Mouse (Mus musculus) kidney, embryonic 15.5 days (tissue): ENCODE measurements at regions not wholly inside any gene's neighbourhood (a gene's known extent, or its start where the extent isn't known, plus 50 kb on each side); places are given as distances from the start of the nearest gene placed in this dataset.

Experiments used
- ATAC-seq: fragments of 200-750 bp; cut with Nextera tagmentation; replicated peaks from 2 replicates; pipeline ENCODE4 v1.8.0; 2017; ENCODE audit warnings: moderate TSS enrichment; ENCODE audit not compliant: low FRiP score
- H3K27ac ChIP-seq: fragments of 300-500 bp; sonication (generic); 2 replicates; pipeline ENCODE4 v1.5.1; 2015; ENCODE audit warnings: mild to moderate bottlenecking, inconsistent platforms
- H3K27me3 ChIP-seq: fragments of 300-500 bp; sonication (generic); 2 replicates; pipeline ENCODE4 v1.6.1; 2015; ENCODE audit warnings: inconsistent platforms
- H3K36me3 ChIP-seq: fragments of 300-500 bp; sonication (generic); 2 replicates; pipeline ENCODE4 v1.6.1; 2015; ENCODE audit warnings: inconsistent platforms
- H3K4me1 ChIP-seq: fragments of 300-500 bp; sonication (generic); 2 replicates; pipeline ENCODE4 v1.6.1; 2015; ENCODE audit warnings: inconsistent platforms
- H3K4me2 ChIP-seq: fragments of 300-500 bp; sonication (generic); 2 replicates; pipeline ENCODE4 v1.6.1; 2015; ENCODE audit warnings: moderate library complexity, mild to moderate bottlenecking, inconsistent platforms
- H3K4me3 ChIP-seq: fragments of 300-500 bp; sonication (generic); replicated peaks from 2 replicates; pipeline ENCODE4 v1.5.1; 2015; ENCODE audit warnings: mild to moderate bottlenecking, inconsistent platforms
- H3K9ac ChIP-seq: fragments of 300-500 bp; sonication (generic); 2 replicates; pipeline ENCODE4 v1.6.1; 2015; ENCODE audit warnings: mild to moderate bottlenecking, inconsistent platforms
- H3K9me3 ChIP-seq: fragments of 300-500 bp; sonication (generic); replicated peaks from 2 replicates; pipeline ENCODE4 v1.6.1; 2016; ENCODE audit warnings: inconsistent platforms
- WGBS: fragments of 180-500 bp; shearing (Covaris S2); methylation state at CpG from one replicate; pipeline ENCODE4 v1.1.7; 2015; ENCODE audit warnings: mixed read lengths; 5-methylcytosine and 5-hydroxymethylcytosine counted together

DNA sequence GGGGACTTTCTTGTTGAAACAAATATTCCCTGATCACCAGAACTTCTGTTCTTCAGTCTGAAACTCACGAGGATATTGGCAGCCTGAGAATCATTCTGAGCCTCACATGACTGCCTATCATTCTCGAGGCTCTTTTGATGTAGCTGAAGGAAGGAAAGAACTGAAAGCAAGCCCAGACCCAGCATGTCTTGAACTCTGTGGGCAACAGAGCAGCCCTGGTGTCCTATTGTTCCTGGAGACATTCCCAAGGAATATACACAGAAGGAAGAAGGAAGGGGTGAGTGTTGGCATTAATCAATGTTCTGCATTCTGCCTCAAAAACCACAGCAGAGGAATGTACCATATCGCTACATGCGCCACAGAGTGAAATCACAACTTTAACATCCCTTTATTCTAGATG, 449.4 kb upstream of the Gm10306 start:
- Histone ChIP-seq H3K36me3 (no peaks in the 10 kb centered on the region), H3K4me3 (no peak overlapping the region), H3K9ac (no peak overlapping the region), H3K27me3 (no peaks in the 10 kb centered on the region), H3K4me2 (no peak overlapping the region), H3K9me3 (no peaks in the 10 kb centered on the region), H3K4me1 (no peaks in the 10 kb centered on the region), H3K27ac (no peak overlapping the region)
- 84% methylated on average over 4 of the region's 4 CpGs for WGBS
- no peak for ATAC-seq

- H3K4me1 ChIP-seq = no peaks in the 10 kb centered on the region
Observed at GRCm38 (mm10) chr4:94116881-94117280, 439.5 kb upstream of the Gm10306 start.

GRCm38 (mm10) chr4:94124177-94124576, 432.2 kb upstream of the Gm10306 start:
- 83% methylated on average over 14 of the region's 14 CpGs for WGBS
- Histone ChIP-seq H3K4me3 (no peak overlapping the region), H3K9me3 (no peaks in the 10 kb centered on the region), H3K4me2 (no peak overlapping the region), H3K27me3 (no peaks in the 10 kb centered on the region), H3K4me1 (no peaks in the 10 kb centered on the region), H3K27ac (no peak overlapping the region), H3K9ac (no peak overlapping the region), H3K36me3 (no peaks in the 10 kb centered on the region)
- no peak for ATAC-seq

More at GRCm38 (mm10) chr4:94116881-94117280, 439.5 kb upstream of the Gm10306 start:
- no peak for ATAC-seq
- Histone ChIP-seq H3K9ac (no peak overlapping the region), H3K27me3 (no peaks in the 10 kb centered on the region), H3K27ac (no peak overlapping the region), H3K9me3 (no peaks in the 10 kb centered on the region), H3K36me3 (no peaks in the 10 kb centered on the region), H3K4me3 (no peak overlapping the region), H3K4me2 (no peak overlapping the region)
- WGBS = 85% methylated on average over 3 of the region's 3 CpGs

DNA sequence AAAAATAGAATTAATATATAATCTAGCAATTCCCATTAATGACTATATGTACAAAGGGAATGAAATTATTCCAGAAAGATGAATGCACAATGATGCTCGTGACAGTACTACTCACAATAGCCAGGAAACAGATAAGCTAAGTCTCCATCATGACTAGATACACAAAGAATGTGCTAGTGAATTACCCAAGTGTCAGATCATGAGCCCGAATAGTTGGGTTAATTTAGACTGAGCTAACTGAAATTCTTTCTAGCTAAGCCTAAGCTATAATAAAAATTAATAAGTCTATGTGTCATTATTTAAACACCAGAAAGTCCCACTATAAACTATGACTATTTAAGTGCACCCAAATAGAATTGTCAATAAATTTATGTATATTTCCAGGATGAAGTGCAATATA, 418.4 kb upstream of the Gm10306 start:
- Histone ChIP-seq H3K9me3 (no peaks in the 10 kb centered on the region), H3K4me3 (no peak overlapping the region), H3K4me1 (no peaks in the 10 kb centered on the region), H3K27me3 (no peaks in the 10 kb centered on the region), H3K4me2 (no peak overlapping the region), H3K36me3 (no peaks in the 10 kb centered on the region), H3K27ac (no peak overlapping the region), H3K9ac (no peak overlapping the region)
- WGBS = 69% methylated on average over 2 of the region's 2 CpGs
- no peak for ATAC-seq

GRCm38 (mm10) chr4:94144901-94145801, 411.2 kb upstream of the Gm10306 start:
- ATAC-seq = no peak
- no peaks in the 10 kb centered on the region for H3K36me3 ChIP-seq
- H3K9me3 ChIP-seq = no peaks in the 10 kb centered on the region
- H3K4me1 ChIP-seq = no peaks in the 10 kb centered on the region
- no peak overlapping the region for H3K4me2 ChIP-seq
- H3K4me3 ChIP-seq = no peak overlapping the region
- 68% methylated on average over 7 of the region's 7 CpGs for WGBS
- H3K27me3 ChIP-seq = no peaks in the 10 kb centered on the region
- no peak overlapping the region for H3K27ac ChIP-seq
- H3K9ac ChIP-seq = no peak overlapping the region

DNA sequence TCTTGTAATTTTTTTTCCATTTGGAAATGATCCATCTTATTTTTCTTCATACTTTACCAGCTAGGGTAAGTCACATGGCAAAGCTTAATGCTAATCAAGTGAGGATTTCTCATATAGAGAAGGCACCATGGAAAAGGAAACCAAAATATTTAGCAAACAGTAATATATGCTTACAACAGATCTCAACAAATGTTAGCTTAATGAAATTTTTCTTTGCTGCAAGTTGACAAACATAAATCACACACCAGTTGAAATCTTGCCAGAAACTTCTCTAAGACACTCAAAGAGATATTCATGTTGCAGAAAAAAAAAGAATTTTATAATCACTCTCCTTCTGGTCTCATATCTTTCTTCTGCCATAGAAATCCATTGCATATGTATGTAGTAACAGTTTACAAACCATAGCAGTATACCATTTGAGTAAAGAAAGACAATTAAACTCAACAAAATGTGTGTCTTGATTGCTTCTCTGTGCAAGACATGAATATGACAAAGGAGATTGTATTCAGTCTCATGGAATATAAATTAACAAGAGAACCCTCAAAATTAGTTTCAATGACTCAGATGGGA, 408.3 kb upstream of the Gm10306 start:
- H3K4me1 ChIP-seq = no peaks in the 10 kb centered on the region
- no peaks in the 10 kb centered on the region for H3K27me3 ChIP-seq
- no peak overlapping the region for H3K27ac ChIP-seq
- H3K9ac ChIP-seq = no peak overlapping the region
- no peak for ATAC-seq
- H3K36me3 ChIP-seq = no peaks in the 10 kb centered on the region
- no peak overlapping the region for H3K4me3 ChIP-seq
- no peaks in the 10 kb centered on the region for H3K9me3 ChIP-seq
- H3K4me2 ChIP-seq = no peak overlapping the region

DNA sequence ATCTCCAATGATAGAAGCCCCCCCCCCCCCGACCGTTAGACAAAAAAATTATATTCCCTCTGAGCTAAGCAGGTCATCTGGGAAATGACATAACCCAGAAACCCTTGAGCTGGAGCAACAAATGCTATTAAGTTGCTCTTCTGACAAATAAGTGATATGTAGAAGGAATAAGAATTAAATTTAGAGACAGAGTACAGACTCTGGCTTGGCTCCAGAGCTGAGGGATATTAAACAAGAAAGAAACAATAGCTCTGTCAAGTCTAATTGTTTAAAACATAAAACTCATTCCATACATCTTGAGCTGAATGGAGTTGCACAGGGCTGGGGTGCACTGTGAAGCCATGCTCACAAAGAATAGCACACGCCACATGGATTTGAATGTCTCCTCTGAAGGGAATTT, 407.3 kb upstream of the Gm10306 start:
- Histone ChIP-seq H3K27ac (no peak overlapping the region), H3K9ac (no peak overlapping the region), H3K9me3 (no peaks in the 10 kb centered on the region), H3K36me3 (no peaks in the 10 kb centered on the region), H3K27me3 (no peaks in the 10 kb centered on the region), H3K4me2 (no peak overlapping the region), H3K4me1 (no peaks in the 10 kb centered on the region), H3K4me3 (no peak overlapping the region)
- ATAC-seq = peak; percentile 60; the same call in 1 of the 2 replicates
- 55% methylated on average over 3 of the region's 3 CpGs for WGBS

- no peak overlapping the region for H3K4me3 ChIP-seq
- ATAC-seq = no peak
- no peaks in the 10 kb centered on the region for H3K27me3 ChIP-seq
- H3K4me2 ChIP-seq = no peak overlapping the region
- H3K9ac ChIP-seq = no peak overlapping the region
- no peaks in the 10 kb centered on the region for H3K4me1 ChIP-seq
- no peaks in the 10 kb centered on the region for H3K9me3 ChIP-seq
- WGBS = 49% methylated on average over 2 of the region's 2 CpGs
- H3K27ac ChIP-seq = no peak overlapping the region
- H3K36me3 ChIP-seq = no peaks in the 10 kb centered on the region
Observed at GRCm38 (mm10) chr4:94160620-94161019, 395.7 kb upstream of the Gm10306 start.

- no peak for ATAC-seq
- no peaks in the 10 kb centered on the region for H3K36me3 ChIP-seq
- no peak overlapping the region for H3K9ac ChIP-seq
- H3K4me1 ChIP-seq = no peaks in the 10 kb centered on the region
- no peak overlapping the region for H3K27ac ChIP-seq
- H3K9me3 ChIP-seq = no peaks in the 10 kb centered on the region
- no peaks in the 10 kb centered on the region for H3K27me3 ChIP-seq
- no peak overlapping the region for H3K4me3 ChIP-seq
- 89% methylated on average over 2 of the region's 2 CpGs for WGBS
- H3K4me2 ChIP-seq = no peak overlapping the region
Observed at GRCm38 (mm10) chr4:94173096-94173495, 383.2 kb upstream of the Gm10306 start.

DNA sequence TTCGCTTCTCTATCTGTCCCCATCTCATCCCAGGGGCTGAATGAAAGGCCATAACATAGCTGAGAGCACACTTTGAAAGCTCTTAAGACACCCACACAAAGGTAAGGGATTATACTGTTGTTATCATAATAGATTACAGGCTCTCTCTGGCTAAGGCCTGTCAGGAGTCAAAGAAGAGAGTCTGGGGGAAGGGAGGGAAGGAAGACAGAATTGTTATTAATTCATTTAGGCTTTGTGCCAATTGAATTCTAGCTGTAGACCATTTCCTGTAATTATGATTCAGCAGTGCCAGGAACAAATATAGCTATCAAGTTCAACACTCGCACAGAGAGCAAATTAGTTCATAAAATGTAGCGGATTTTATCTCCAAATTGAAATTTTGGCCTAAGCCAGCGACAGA, 369.3 kb upstream of the Gm10306 start:
- H3K27me3 ChIP-seq = no peaks in the 10 kb centered on the region
- H3K4me2 ChIP-seq = no peak overlapping the region
- no peaks in the 10 kb centered on the region for H3K36me3 ChIP-seq
- no peak overlapping the region for H3K27ac ChIP-seq
- H3K9me3 ChIP-seq = no peaks in the 10 kb centered on the region
- H3K4me1 ChIP-seq = peaks cover 3% of the 10 kb centered on the region; the same call in 1 of the 2 replicates
- no peak for ATAC-seq
- H3K9ac ChIP-seq = no peak overlapping the region
- no peak overlapping the region for H3K4me3 ChIP-seq
- 54% methylated on average over 4 of the region's 4 CpGs for WGBS

- ATAC-seq = no peak
Observed at GRCm38 (mm10) chr4:94188354-94188753, 368.0 kb upstream of the Gm10306 start.

GRCm38 (mm10) chr4:94188888-94189287, 367.5 kb upstream of the Gm10306 start:
- ATAC-seq = peak; percentile 18; the same call in 1 of the 2 replicates
- no peaks in the 10 kb centered on the region for H3K27me3 ChIP-seq
- no peaks in the 10 kb centered on the region for H3K9me3 ChIP-seq
- H3K4me2 ChIP-seq = no peak overlapping the region
- no peaks in the 10 kb centered on the region for H3K36me3 ChIP-seq
- H3K27ac ChIP-seq = peak overlapping the region; percentile 27; the same call in 1 of the 2 replicates
- H3K9ac ChIP-seq = no peak overlapping the region
- WGBS = 28% methylated on average over 3 of the region's 3 CpGs
- H3K4me3 ChIP-seq = no peak overlapping the region
- H3K4me1 ChIP-seq = peaks cover 3% of the 10 kb centered on the region; the same call in 1 of the 2 replicates

More at GRCm38 (mm10) chr4:94188354-94188753, 368.0 kb upstream of the Gm10306 start:
- Histone ChIP-seq H3K4me1 (peaks cover 3% of the 10 kb centered on the region; the same call in 1 of the 2 replicates), H3K9ac (no peak overlapping the region), H3K9me3 (no peaks in the 10 kb centered on the region), H3K36me3 (no peaks in the 10 kb centered on the region), H3K4me3 (no peak overlapping the region), H3K4me2 (no peak overlapping the region), H3K27ac (peak overlapping the region; percentile 27; the same call in 1 of the 2 replicates), H3K27me3 (no peaks in the 10 kb centered on the region)
- WGBS = 54% methylated on average over 2 of the region's 2 CpGs
